Mouse (Mus musculus) left cerebral cortex, adult 9 months (tissue): ENCODE results near the gene Bcorl1.

Experiments
- DNase-seq, 2 experiments: peaks; one replicate each; pipeline ENCODE4 v3.0.0; 2022; ENCODE audit warnings: low spot score in 2 of 2

Bcorl1 gene

DNA sequence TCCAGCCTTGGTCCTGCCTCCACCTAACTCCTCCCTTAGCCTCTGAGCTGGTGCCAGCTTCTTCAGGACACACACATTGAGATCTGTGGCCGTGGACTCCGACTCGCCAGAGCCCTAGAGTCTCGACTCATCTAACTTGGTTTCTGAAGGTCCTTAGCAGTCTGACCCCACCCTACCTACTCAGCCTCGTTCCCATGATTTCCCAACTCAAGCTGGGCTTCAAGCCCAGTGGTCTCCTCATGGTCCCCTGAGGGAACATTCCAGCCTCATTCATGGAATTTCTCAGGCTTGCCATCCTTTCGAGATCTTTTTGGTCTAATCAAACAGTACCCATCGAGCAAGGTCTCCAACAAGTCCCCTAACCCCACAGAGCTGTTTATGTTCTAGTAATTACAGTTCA lies 100.8 kb downstream of the Bcorl1 start:
- DNase-seq = no peak

DNA sequence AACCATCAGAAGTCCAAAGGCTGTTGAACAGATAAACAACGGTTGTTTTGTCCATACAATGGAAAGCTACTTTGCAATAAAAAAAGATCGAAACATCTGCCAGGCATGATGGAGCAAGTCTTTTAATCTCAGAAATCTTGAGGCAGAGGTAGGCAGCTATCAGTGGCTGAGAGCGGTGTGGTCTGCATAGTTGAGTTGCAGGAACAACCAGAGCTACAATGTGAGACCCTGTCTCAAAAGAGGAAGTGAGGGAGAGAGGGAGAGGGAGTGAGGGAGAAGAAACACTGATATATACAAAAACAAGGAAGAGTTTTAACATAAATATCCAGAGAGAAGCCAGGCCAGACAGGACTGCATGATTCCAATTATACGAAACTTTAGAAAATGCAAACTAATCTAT lies 103.5 kb downstream of the Bcorl1 start:
- no peak for DNase-seq

DNA sequence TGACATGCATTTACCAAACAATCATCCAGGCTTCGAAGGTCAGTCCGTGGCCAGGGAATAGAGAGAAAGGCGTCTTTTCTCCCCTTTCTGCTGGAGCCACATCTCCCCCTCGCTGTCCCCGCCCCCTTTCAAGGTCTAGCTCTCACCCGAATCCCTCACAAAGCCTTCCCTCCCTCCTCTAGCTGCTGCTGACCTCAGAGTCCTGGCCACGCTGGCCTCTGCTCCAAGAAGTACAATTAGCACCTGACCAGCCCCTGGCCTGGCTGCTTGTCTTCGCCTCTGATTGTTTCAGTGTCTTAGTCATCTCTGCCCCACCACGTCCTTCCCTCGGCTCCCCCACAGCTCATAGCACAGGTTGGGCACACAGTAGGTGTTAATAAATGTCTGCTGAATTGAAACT lies 108.5 kb downstream of the Bcorl1 start:
- DNase-seq = no peak

DNA sequence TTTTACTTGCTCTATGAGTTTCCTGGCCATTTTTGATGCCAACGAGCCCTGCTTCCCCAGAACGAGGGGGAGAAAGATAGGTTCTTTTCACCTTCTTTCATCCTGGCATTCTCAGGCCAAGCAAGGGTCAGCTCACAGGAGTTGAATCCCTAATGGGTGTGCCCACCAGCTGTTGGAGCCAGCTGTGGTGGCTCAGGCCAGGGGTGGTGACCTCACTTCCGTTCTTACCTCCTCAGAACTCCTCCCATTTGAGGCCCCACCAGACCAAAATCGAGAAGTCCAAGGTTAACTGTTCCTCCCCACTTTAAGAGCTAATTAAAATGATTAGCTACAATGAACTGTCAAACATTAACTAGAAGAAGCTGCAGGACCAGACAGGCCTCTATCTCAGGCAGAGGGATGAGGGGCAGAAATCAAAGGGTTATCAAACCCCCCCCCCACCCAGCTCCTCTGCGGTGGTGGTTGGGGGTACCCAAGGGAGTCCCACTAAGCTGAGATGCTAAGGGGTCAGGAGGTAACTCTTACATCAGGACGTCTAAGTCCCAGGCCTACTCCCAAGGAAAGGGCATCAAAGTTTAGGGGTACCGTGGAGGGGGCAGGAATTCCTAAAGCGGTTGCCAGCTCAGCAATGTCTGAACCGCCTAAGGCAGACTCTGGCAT lies 111.2 kb downstream of the Bcorl1 start:
- DNase-seq = no peak

DNA sequence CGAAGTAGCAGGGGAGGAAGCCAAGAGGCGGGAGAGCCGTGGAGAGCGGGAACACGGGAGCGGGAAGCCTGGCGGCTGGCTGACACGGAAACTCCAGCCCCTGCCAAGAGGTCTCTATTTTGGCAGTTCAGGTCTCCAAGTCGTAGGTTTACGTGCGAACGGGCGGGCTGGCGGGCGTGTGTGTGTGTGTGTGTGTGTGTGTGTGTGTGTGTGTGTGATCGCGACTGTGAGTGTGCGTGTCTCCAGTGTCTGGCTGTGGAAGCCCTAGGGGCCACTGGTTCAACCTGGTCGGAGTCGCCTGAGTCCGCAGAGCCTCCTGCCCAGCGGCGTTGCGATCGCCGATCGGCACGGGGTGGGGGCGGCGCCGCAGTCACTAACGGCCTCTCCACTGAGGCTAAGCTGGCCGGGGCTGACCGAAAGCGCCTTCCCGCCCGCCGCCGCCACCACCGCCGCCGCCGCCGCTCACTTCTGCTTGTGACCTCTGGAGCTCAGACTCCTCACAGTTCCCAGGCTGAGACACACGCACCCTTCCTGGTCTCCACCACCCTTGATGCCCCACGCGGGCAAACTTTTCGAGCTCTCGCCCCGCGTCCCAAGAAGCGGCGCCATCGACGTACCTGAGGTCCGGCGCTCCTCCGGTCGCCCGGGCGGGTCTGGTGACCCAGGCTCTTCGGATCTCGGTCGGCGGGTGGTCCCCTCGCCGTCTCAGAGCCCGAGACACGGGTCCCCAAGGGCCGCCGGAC lies 111.9 kb downstream of the Bcorl1 start:
- no peak for DNase-seq

DNA sequence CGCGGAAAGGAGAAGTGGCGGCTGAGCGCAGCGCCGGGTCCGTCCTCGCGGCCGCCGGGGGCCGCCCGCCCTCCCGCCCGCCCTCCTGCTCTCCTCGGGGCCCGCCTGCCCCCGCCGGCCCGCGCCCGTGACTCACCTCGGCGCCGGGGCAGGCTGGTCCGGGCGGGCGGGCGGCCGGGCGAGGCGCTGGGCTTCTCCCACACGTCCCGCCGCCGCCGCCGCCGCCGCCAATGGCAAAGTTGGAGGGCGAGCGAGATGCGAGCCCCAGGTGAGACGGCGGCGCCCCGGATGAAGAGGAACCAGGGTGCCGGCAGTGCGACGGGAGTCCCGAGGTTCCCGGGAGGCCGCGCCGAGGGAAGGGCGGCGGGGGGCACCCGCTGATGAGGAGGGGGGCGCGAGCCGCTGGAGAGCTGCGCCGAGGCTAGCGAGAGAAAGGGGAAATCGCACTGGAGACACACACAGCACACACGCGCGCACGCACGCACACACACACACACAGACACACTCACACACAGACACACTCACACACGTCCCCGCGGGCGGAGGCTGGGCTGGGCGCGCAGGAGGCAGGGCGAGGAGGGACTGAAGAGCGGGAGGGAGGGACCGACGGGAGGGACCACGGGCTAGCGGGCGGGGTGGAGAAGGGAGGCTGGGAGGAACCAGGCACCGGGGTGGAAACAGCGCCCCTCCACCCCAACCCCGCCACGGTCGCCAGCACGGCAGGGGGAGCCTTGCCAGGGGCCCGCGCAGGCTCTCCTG lies 112.8 kb downstream of the Bcorl1 start:
- DNase-seq = peak in 1 of 2 experiments; percentile 17

DNA sequence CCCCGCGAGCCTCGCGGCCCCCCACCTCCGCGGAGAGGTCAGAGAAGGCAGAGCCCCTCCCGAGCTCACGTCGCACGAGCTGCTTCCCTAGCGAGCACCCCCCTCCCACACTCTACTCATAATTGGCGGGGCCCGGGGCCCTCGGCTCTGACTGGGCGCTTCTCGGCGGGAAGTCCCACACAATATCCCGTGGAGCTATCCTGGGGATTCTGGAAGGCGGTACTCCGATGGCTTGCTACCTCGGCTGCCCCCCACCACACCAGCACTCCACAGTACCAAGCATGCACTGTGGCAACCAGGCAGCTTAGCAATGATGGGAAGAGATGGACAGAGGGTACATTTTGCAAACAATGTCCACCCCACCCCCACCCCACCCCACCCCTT lies 113.3 kb downstream of the Bcorl1 start:
- DNase-seq = no peak

DNA sequence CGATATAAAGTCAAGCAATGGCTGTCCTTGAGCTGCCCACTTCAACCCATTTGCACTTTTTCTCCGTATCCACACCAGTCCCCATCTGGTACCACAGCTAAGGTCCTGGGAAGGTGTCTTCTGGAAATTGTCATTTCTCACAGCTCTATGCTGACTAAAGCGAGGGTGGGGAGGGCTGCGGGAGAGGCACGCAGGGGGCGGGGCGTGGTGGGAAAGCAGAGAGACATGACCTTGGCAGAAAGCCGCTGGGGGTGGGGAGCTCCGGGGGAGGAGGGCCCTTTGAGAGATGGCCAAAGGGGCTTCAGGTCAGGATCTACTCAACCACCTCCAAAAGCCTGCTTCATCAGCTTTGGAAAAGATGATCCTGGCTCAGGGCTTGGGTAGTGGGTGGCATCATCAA lies 113.9 kb downstream of the Bcorl1 start:
- DNase-seq = no peak

DNA sequence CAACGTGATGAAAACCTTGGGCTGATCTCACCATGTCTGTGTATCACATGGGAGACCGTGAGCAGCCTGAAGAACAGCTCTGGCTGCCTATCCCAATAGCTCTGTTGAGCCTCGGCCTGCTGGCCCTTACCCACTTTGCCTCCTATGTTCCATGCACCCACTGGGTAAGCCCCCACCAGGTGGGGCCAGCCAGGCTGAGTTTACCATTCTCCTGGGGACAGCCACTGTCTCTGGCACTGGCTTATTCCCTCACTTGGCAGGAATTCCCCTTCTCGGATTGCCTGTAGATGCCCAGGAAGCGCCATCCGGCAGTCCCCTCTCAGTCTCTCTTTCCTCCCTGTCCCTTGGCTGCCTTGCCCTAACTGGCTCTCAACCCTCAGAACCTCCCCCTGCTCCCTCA lies 115.8 kb downstream of the Bcorl1 start:
- no peak for DNase-seq
